Mouse (Mus musculus) olfactory bulb, adult 2 months (tissue): ENCODE data around the gene Hist1h4f.

Experiments
- CTCF ChIP-seq: fragments of 200-500 bp; IDR thresholded peaks from 2 replicates; pipeline ENCODE4 v1.5.1; 2012; ENCODE audit warnings: low read depth, mild to moderate bottlenecking, low read length, moderate library complexity; ENCODE audit not compliant: insufficient read depth
- POLR2A ChIP-seq: fragments of 200-500 bp; IDR thresholded peaks from 2 replicates; pipeline ENCODE4 v1.6.1; 2012; ENCODE audit warnings: mild to moderate bottlenecking, low read depth, low read length, moderate library complexity; ENCODE audit not compliant: insufficient read depth

- no peak for TF ChIP-seq CTCF
- no peak for TF ChIP-seq POLR2A
These were observed 44.3 kb upstream of the Hist1h4f start for GRCm38 (mm10) chr13:23595622-23596372.
